Mouse (Mus musculus) hindbrain, embryonic 12.5 days (tissue): ENCODE data around the gene Frmd4a. TPM values are rescaled to one million over a fixed set of nuclear protein-coding genes. Genes with fewer than 3 reads are reported as not detected.

ENCODE experiments used
- ATAC-seq: fragments of 200-750 bp; cut with Nextera tagmentation; 2 replicates; pipeline ENCODE4 v1.8.0; 2017; ENCODE audit warnings: moderate TSS enrichment; ENCODE audit not compliant: low FRiP score
- H3K27ac ChIP-seq: fragments of 300-500 bp; sonication (generic); 2 replicates; pipeline ENCODE4 v1.5.1; 2016; ENCODE audit warnings: mild to moderate bottlenecking
- H3K27me3 ChIP-seq: fragments of 300-500 bp; sonication (generic); 2 replicates; pipeline ENCODE4 v1.6.1; 2016; ENCODE audit warnings: mild to moderate bottlenecking
- H3K36me3 ChIP-seq: fragments of 300-500 bp; sonication (generic); 2 replicates; pipeline ENCODE4 v1.6.1; 2016; ENCODE audit warnings: mild to moderate bottlenecking
- H3K4me1 ChIP-seq: fragments of 300-500 bp; sonication (generic); 2 replicates; pipeline ENCODE4 v1.6.1; 2016
- H3K4me2 ChIP-seq: fragments of 300-500 bp; sonication (generic); replicated peaks from 2 replicates; pipeline ENCODE4 v1.6.1; 2016; ENCODE audit warnings: mild to moderate bottlenecking
- H3K4me3 ChIP-seq: fragments of 300-500 bp; sonication (generic); 2 replicates; pipeline ENCODE4 v1.5.1; 2016; ENCODE audit warnings: mild to moderate bottlenecking
- H3K9ac ChIP-seq: fragments of 300-500 bp; sonication (generic); 2 replicates; pipeline ENCODE4 v1.6.1; 2016; ENCODE audit warnings: mild to moderate bottlenecking, moderate library complexity
- H3K9me3 ChIP-seq: fragments of 300-500 bp; sonication (generic); replicated peaks from 2 replicates; pipeline ENCODE4 v1.6.1; 2016; ENCODE audit warnings: mild to moderate bottlenecking
- WGBS: fragments of 180-500 bp; shearing (Covaris S2); methylation state at CpG from one replicate; pipeline ENCODE4 v1.1.7; 2016; 5-methylcytosine and 5-hydroxymethylcytosine counted together
- polyA plus RNA-seq: library from polyadenylated mRNA; unstranded; fragments of >200 nt; fragmentation: Nextera tagmentation; extraction: Ambion mirVana; gene quantifications from 2 replicates; pipeline ENCODE4 v1.2.1, GENCODE M21; 2016

Frmd4a gene
- polyA plus RNA-seq, 1 experiment from 2014 or later: 69.6 TPM

- H3K4me1 ChIP-seq: peaks cover 9% of the 10 kb centered on the region
- H3K27me3 ChIP-seq: no peaks in the 10 kb centered on the region
- H3K36me3 ChIP-seq: no peaks in the 10 kb centered on the region
- H3K9me3 ChIP-seq: no peaks in the 10 kb centered on the region
- no peak overlapping the region for H3K4me3 ChIP-seq
- no peak overlapping the region for H3K4me2 ChIP-seq
- no peak for ATAC-seq
- H3K9ac ChIP-seq: no peak overlapping the region
- 74% methylated on average over 8 of the region's 8 CpGs for WGBS
- H3K27ac ChIP-seq: no peak overlapping the region
These were observed 167.5 kb downstream of the Frmd4a start for GRCm38 (mm10) chr2:4184991-4185390.

GRCm38 (mm10) chr2:4187521-4187920 is 170.0 kb downstream of the Frmd4a start:
- Histone ChIP-seq H3K27me3 (no peaks in the 10 kb centered on the region), H3K4me2 (no peak overlapping the region), H3K36me3 (no peaks in the 10 kb centered on the region), H3K9ac (no peak overlapping the region), H3K27ac (no peak overlapping the region), H3K4me3 (no peak overlapping the region), H3K9me3 (no peaks in the 10 kb centered on the region), H3K4me1 (peaks cover 20% of the 10 kb centered on the region)
- no peak for ATAC-seq
- WGBS: 65% methylated on average over 4 of the region's 4 CpGs

- Histone ChIP-seq H3K27ac (no peak overlapping the region), H3K9ac (no peak overlapping the region), H3K4me2 (no peak overlapping the region), H3K27me3 (no peaks in the 10 kb centered on the region), H3K36me3 (no peaks in the 10 kb centered on the region), H3K9me3 (no peaks in the 10 kb centered on the region), H3K4me1 (peaks cover 20% of the 10 kb centered on the region), H3K4me3 (no peak overlapping the region)
- ATAC-seq: 0 out of 2 replicates have a peak, but pooled peaks have one; percentile 41
- WGBS: 16% methylated on average over 3 of the region's 3 CpGs
These were observed 170.8 kb downstream of the Frmd4a start for GRCm38 (mm10) chr2:4188303-4188702.

- H3K4me1 ChIP-seq: peaks cover 30% of the 10 kb centered on the region
- no peaks in the 10 kb centered on the region for H3K27me3 ChIP-seq
- ATAC-seq: no peak
- no peak overlapping the region for H3K4me3 ChIP-seq
- no peaks in the 10 kb centered on the region for H3K9me3 ChIP-seq
- no peak overlapping the region for H3K27ac ChIP-seq
- no peaks in the 10 kb centered on the region for H3K36me3 ChIP-seq
- 82% methylated on average over 3 of the region's 3 CpGs for WGBS
- no peak overlapping the region for H3K9ac ChIP-seq
- H3K4me2 ChIP-seq: no peak overlapping the region
These were observed 172.8 kb downstream of the Frmd4a start for GRCm38 (mm10) chr2:4190345-4190744.

GRCm38 (mm10) chr2:4190995-4191394 is 173.5 kb downstream of the Frmd4a start:
- 29% methylated on average over 5 of the region's 5 CpGs for WGBS
- no peak overlapping the region for H3K4me3 ChIP-seq
- 0 out of 2 replicates have a peak overlapping the region, but pooled peaks have one; percentile 52 for H3K27ac ChIP-seq
- no peak overlapping the region for H3K9ac ChIP-seq
- H3K4me1 ChIP-seq: peaks cover 30% of the 10 kb centered on the region
- no peaks in the 10 kb centered on the region for H3K9me3 ChIP-seq
- H3K36me3 ChIP-seq: no peaks in the 10 kb centered on the region
- H3K4me2 ChIP-seq: no peak overlapping the region
- ATAC-seq: peak; percentile 51
- H3K27me3 ChIP-seq: no peaks in the 10 kb centered on the region

- Histone ChIP-seq H3K4me3 (no peak overlapping the region), H3K36me3 (no peaks in the 10 kb centered on the region), H3K9me3 (no peaks in the 10 kb centered on the region), H3K4me1 (peaks cover 26% of the 10 kb centered on the region), H3K27me3 (no peaks in the 10 kb centered on the region), H3K4me2 (no peak overlapping the region), H3K9ac (no peak overlapping the region), H3K27ac (no peak overlapping the region)
- no peak for ATAC-seq
These were observed 175.7 kb downstream of the Frmd4a start for GRCm38 (mm10) chr2:4193206-4193605.

GRCm38 (mm10) chr2:4194324-4195014 is 177.0 kb downstream of the Frmd4a start:
- H3K27me3 ChIP-seq: no peaks in the 10 kb centered on the region
- peaks cover 23% of the 10 kb centered on the region for H3K4me1 ChIP-seq
- no peaks in the 10 kb centered on the region for H3K9me3 ChIP-seq
- no peak overlapping the region for H3K4me2 ChIP-seq
- 52% methylated on average over 9 of the region's 9 CpGs for WGBS
- peak; percentile 88 for ATAC-seq
- peak overlapping the region; percentile 48; the same call in 1 of the 2 replicates for H3K27ac ChIP-seq
- no peak overlapping the region for H3K4me3 ChIP-seq
- no peak overlapping the region for H3K9ac ChIP-seq
- H3K36me3 ChIP-seq: no peaks in the 10 kb centered on the region

GRCm38 (mm10) chr2:4196041-4196440 is 178.5 kb downstream of the Frmd4a start:
- no peak overlapping the region for H3K4me3 ChIP-seq
- H3K4me1 ChIP-seq: peaks cover 19% of the 10 kb centered on the region
- H3K9me3 ChIP-seq: no peaks in the 10 kb centered on the region
- no peak overlapping the region for H3K9ac ChIP-seq
- H3K4me2 ChIP-seq: no peak overlapping the region
- H3K36me3 ChIP-seq: no peaks in the 10 kb centered on the region
- no peaks in the 10 kb centered on the region for H3K27me3 ChIP-seq
- ATAC-seq: no peak
- H3K27ac ChIP-seq: no peak overlapping the region
- 84% methylated on average over 4 of the region's 4 CpGs for WGBS

GRCm38 (mm10) chr2:4209234-4209633 is 191.7 kb downstream of the Frmd4a start:
- H3K4me2 ChIP-seq: no peak overlapping the region
- H3K4me3 ChIP-seq: no peak overlapping the region
- 53% methylated on average over 7 of the region's 7 CpGs for WGBS
- ATAC-seq: 0 out of 2 replicates have a peak, but pooled peaks have one; percentile 35
- H3K9ac ChIP-seq: no peak overlapping the region
- H3K9me3 ChIP-seq: no peaks in the 10 kb centered on the region
- H3K4me1 ChIP-seq: peaks cover 5% of the 10 kb centered on the region
- H3K27me3 ChIP-seq: no peaks in the 10 kb centered on the region
- peak overlapping the region; percentile 25; the same call in 1 of the 2 replicates for H3K27ac ChIP-seq
- H3K36me3 ChIP-seq: no peaks in the 10 kb centered on the region

GRCm38 (mm10) chr2:4222497-4222828 is 204.9 kb downstream of the Frmd4a start:
- peak; percentile 36 for ATAC-seq
- Histone ChIP-seq H3K4me3 (no peak overlapping the region), H3K4me1 (peaks cover 14% of the 10 kb centered on the region), H3K9me3 (no peaks in the 10 kb centered on the region), H3K27ac (0 out of 2 replicates have a peak overlapping the region, but pooled peaks have one; percentile 0), H3K27me3 (no peaks in the 10 kb centered on the region), H3K36me3 (no peaks in the 10 kb centered on the region), H3K4me2 (no peak overlapping the region), H3K9ac (no peak overlapping the region)
- 6% methylated on average over 1 of the region's 1 CpGs for WGBS

GRCm38 (mm10) chr2:4223316-4223715 is 205.8 kb downstream of the Frmd4a start:
- H3K9ac ChIP-seq: no peak overlapping the region
- no peaks in the 10 kb centered on the region for H3K36me3 ChIP-seq
- peaks cover 23% of the 10 kb centered on the region for H3K4me1 ChIP-seq
- no peak overlapping the region for H3K4me3 ChIP-seq
- 92% methylated on average over 6 of the region's 6 CpGs for WGBS
- no peaks in the 10 kb centered on the region for H3K27me3 ChIP-seq
- H3K4me2 ChIP-seq: no peak overlapping the region
- no peaks in the 10 kb centered on the region for H3K9me3 ChIP-seq
- H3K27ac ChIP-seq: no peak overlapping the region
- ATAC-seq: no peak

GRCm38 (mm10) chr2:4226941-4227558 is 209.5 kb downstream of the Frmd4a start:
- no peaks in the 10 kb centered on the region for H3K36me3 ChIP-seq
- no peaks in the 10 kb centered on the region for H3K9me3 ChIP-seq
- H3K4me2 ChIP-seq: no peak overlapping the region
- no peak overlapping the region for H3K9ac ChIP-seq
- WGBS: 78% methylated on average over 7 of the region's 7 CpGs
- no peak overlapping the region for H3K27ac ChIP-seq
- no peaks in the 10 kb centered on the region for H3K27me3 ChIP-seq
- no peak overlapping the region for H3K4me3 ChIP-seq
- ATAC-seq: no peak
- H3K4me1 ChIP-seq: peaks cover 31% of the 10 kb centered on the region

GRCm38 (mm10) chr2:4227563-4227962 is 210.0 kb downstream of the Frmd4a start:
- Histone ChIP-seq H3K27ac (no peak overlapping the region; the same call in 1 of the 2 replicates), H3K4me2 (no peak overlapping the region), H3K4me3 (no peak overlapping the region), H3K9ac (no peak overlapping the region), H3K9me3 (no peaks in the 10 kb centered on the region), H3K36me3 (no peaks in the 10 kb centered on the region), H3K27me3 (no peaks in the 10 kb centered on the region), H3K4me1 (peaks cover 33% of the 10 kb centered on the region)
- 50% methylated on average over 4 of the region's 4 CpGs for WGBS
- ATAC-seq: no peak
